Comparison of ENCODE assay signal across 8 mouse cellular contexts in the genomic region with DNA sequence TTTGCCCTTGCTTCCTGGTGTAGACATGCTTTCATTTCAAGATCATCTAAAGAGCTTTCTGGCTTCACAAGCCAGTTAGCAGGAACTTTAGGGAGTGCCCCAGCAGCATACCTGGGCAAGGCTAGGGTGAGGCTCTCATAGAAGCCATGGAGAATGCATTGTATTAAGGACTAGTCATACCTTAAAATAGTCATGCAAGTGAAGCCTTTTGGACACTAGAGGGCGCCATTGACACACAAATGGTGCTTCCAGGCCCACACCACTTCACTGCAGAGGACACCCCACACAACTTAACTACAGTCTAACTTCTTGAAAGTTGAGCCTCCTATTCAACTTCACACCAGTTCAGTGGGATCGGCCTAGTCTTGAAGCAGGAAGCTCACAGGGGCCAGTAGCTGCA. TPM values are rescaled to one million over a fixed set of nuclear protein-coding genes. Genes with fewer than 3 reads are reported as not detected.
DNase-seq lines count a peak whose midpoint lies in the region; ATAC-seq and TF ChIP-seq lines count a peak whose summit lies in the region.

No protein-coding gene starts in this region.

- H3K27me3 ChIP-seq in forebrain, postnatal 0 days (ENCODE audit: insufficient read depth, low read length) = no peaks in the 10 kb centered on the region

- no peaks in the 10 kb centered on the region for H3K36me3 ChIP-seq in forebrain, postnatal 0 days (ENCODE audit: insufficient read depth)

- ATAC-seq in forebrain, postnatal 0 days = peak; percentile 91

- DNase-seq in MEL-GATA-1-ER (ENCODE audit: extremely low read depth, low read depth) = peak; percentile 62
- DNase-seq in cerebellum, adult 18-20 months = peak; percentile 72 to 77
- DNase-seq in forebrain, postnatal 0 days = peak; percentile 92
- DNase-seq in heart, postnatal 4 days = peak; percentile 89
- peak; percentile 76 to 81 for DNase-seq in layer of hippocampus, adult 2 months (ENCODE audit: low spot score in 2 of 2)
- DNase-seq in lung, adult 2 months = peak; percentile 73
- peak; percentile 79 for DNase-seq in ovary, postnatal 14 days (ENCODE audit: low spot score)
- peak; percentile 77 to 91 for DNase-seq in thymus, postnatal 10 days (ENCODE audit: low spot score in 2 of 2)

- 5% methylated on average over 2 of the region's 2 CpGs for WGBS in forebrain, postnatal 0 days
- 0% methylated on average over 2 of the region's 2 CpGs for WGBS in lung, adult 2 months

- H3K4me1 ChIP-seq in forebrain, postnatal 0 days (ENCODE audit: insufficient read depth) = peaks cover under 1% of the 10 kb centered on the region; the same call in 1 of the 2 replicates
- H3K4me1 ChIP-seq in lung, adult 2 months (ENCODE audit: control insufficient read depth, insufficient read depth, low read length) = peaks cover 8% of the 10 kb centered on the region; the same call in 1 of the 2 replicates

- no peak overlapping the region for H3K4me3 ChIP-seq in forebrain, postnatal 0 days (ENCODE audit: low read depth, low read length)
- no peak overlapping the region for H3K4me3 ChIP-seq in layer of hippocampus, adult 2 months
- H3K4me3 ChIP-seq in lung, adult 2 months (replicated peaks; ENCODE audit: extremely low read depth, low read depth, low read length) = no peak overlapping the region

- no peak overlapping the region for H3K4me2 ChIP-seq in forebrain, postnatal 0 days (ENCODE audit: low read depth)

- TF ChIP-seq CTCF in forebrain, postnatal 0 days (IDR thresholded peaks at IDR 0.05; ENCODE audit: low read depth) = peak; percentile 95
- TF ChIP-seq CTCF in layer of hippocampus, adult 2 months (conservative IDR thresholded peaks at IDR 0.05) = peak; percentile 94
- peak; percentile 87 for TF ChIP-seq CTCF in lung, adult 2 months (IDR thresholded peaks at IDR 0.05; ENCODE audit: insufficient read depth, low read length)

- H3K9me3 ChIP-seq in forebrain, postnatal 0 days (ENCODE audit: low read length) = no peaks in the 10 kb centered on the region

- no peak overlapping the region for H3K27ac ChIP-seq in forebrain, postnatal 0 days (ENCODE audit: low read depth, low read length)
- no peak overlapping the region for H3K27ac ChIP-seq in layer of hippocampus, adult 2 months

- no peak overlapping the region for H3K9ac ChIP-seq in forebrain, postnatal 0 days

- no peak for TF ChIP-seq POLR2A in lung, adult 2 months (IDR thresholded peaks at IDR 0.05; ENCODE audit: borderline replicate concordance, extremely low read depth, low read depth, low read length)

RNA-seq across cellular contexts. Expression of a gene that starts 27.5 kb away (rescaled TPM):
- 55.7 and 67.6 TPM in 2 replicates for total RNA-seq in forebrain, postnatal 0 days (2014; rRNA removed)
- 72.6 and 88.0 TPM in 2 replicates for polyA plus RNA-seq in forebrain, postnatal 0 days (2015; fragmentation: Nextera tagmentation; extraction: Ambion mirVana)
- total RNA-seq in heart, postnatal 4 days (2021) = 100 to 1,000 TPM in 1 of 2 experiments, 10 to 100 TPM in 1; 99.3 to 109 TPM
- total RNA-seq in layer of hippocampus, adult 2 months (2021) = 10 to 100 TPM; 51.4 to 59.6 TPM
- polyA plus RNA-seq in lung, adult 2 months (2012; rRNA removed) = 57.7 and 82.7 TPM in 2 replicates
